Mouse (Mus musculus) left cerebral cortex, adult 9 months (tissue): ENCODE results near the gene Ccdc120.

Source experiments
- DNase-seq, 2 experiments: peaks; one replicate each; pipeline ENCODE4 v3.0.0; 2022; ENCODE audit warnings: low spot score in 2 of 2

Gene Ccdc120

DNA sequence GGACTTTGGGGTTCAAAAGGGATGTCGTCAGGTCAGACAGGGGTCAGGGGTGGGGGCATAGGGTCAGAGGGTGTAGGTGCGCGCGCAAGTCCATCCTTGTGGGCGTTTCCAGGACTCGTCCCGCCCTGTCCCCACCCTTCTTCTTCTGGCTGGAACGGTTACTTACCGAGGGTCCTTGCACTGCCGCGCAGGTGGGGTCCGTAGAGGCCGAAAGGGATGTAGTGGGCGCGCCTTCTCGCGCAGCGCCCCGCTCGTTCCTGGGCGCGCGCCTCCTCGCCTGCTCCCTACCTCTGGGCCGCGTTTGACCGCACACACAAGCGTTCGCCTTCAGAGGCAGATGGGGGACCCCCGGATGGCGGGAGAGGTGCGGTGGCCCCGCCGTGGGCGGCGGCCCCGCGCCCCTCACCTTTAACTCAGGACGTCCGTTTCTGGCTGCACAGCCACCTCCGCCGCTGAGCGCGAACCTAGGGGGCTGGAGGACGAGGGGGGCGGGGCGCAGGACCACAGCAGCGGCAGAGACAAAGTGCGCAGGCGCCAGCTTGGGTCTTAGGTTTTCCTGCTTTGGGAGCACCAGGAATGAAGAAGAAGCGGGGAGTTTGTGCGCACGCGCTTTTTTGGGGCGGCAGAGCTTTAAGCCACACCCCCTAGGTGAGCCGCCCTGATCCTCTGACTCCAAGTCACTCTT lies at the start of gene Ccdc120:
TSS of gene Ccdc120 (minus strand) at position 474 of the 685 bp plus-strand sequence.
- peak in 1 of 2 experiments; percentile 70 for DNase-seq

DNA sequence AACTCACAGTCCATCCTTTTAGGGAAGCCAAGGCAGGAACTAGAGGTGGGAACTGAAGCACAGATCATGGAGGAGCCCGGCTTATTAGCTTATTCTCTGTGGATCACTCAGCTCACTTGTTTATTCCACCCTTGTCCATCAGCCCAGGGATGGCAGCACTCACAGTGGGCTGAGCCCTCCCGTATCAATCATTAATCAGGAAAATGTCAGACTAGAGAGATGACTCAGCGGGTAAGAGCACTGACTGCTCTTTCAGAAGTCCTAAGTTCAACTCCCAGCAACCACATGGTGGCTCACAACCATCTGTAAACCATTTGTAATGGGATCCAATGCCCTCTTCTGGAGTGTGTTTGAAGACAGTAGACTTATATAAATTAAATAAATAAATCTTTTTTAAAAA lies 46.6 kb upstream of the Ccdc120 start:
- DNase-seq, result no peak

DNA sequence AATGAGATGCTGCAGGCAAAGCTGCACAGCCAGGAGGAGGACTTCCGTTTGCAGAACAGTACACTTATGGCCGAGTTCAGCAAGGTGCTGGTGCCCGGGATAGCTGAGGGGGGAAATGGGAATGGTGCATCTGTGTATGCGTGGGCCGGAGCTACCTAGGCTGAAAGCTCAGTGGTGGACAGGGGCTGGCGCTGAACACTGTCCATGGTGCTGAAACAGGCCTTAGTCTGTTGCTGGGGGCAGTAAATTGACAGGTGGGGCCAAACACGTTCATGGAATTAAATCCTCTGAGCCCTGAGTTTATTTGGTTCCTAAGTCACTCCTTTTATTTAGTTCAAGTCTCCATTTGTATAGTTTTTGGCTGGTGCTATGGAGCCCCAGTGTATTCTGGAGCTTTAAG lies 44.3 kb upstream of the Ccdc120 start:
- no peak for DNase-seq

DNA sequence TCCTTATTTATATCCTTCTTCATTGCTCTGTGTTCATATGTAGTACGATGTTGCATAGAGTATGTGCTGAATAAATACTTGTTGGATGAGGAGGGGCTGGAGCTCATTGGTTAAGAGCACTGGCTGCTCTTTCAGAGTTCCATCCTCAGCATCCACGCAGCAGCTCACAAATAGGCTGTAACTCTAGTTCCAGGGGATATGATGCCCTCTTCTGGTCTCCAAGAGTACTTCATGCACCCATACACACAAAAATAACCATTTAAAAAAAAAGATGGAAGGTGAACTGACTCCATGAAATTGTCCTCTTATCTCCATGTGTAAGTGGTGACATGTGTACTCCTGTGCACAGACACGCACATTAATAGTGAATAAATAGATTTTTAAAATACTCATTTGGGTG lies 42.7 kb upstream of the Ccdc120 start:
- no peak for DNase-seq

DNA sequence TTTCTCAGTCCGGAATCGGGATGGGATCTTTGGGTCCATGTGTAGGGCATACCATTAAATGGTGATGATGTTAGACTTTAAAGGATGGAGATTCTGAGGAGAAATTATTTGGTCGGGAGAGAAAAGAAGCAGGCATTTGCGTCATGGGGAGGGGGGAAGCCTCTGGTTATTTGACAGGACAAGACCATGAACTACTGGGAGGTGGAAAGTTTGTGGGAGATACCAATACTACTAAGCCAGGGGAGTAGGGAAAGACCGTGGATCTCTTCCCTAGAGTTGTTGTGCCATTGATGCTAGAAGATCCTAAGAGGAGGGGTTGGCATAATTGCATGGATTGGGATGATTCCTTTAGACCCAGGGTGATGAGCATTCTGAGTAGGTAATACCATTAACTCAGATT lies 39.6 kb upstream of the Ccdc120 start:
- no peak for DNase-seq

DNA sequence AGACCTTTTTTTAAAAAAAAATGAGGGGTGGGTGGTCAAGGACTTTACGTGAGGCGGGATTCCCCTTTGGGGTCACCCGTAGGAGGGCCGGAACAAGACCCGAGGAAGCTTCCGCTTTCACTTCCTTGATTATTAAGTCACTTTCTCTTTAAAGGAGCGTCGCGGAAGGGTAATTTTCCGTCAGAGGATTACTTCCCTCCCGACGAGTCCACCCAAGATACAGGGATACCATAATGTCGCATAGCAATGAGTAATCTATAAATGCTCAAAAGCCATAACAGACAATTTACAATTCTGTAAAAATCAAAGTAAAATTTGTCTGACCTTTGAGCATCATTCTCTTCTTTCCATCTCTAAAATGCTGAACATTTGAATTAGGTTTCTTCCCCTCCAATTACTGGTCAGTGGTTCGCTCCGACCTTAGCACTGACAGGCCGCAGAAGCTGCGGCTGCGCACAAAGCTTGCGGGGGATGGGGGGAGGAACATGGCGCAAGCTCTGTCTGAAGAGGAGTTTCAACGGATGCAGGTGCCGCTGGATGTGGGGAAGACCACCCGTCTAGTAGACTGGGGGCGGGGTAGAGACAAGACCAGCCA lies 38.9 kb upstream of the Ccdc120 start, which contains the start of gene Gripap1:
TSS of gene Gripap1 (plus strand) at position 224 of the 595 bp plus-strand sequence.
- peak; percentile 61 to 73 for DNase-seq

DNA sequence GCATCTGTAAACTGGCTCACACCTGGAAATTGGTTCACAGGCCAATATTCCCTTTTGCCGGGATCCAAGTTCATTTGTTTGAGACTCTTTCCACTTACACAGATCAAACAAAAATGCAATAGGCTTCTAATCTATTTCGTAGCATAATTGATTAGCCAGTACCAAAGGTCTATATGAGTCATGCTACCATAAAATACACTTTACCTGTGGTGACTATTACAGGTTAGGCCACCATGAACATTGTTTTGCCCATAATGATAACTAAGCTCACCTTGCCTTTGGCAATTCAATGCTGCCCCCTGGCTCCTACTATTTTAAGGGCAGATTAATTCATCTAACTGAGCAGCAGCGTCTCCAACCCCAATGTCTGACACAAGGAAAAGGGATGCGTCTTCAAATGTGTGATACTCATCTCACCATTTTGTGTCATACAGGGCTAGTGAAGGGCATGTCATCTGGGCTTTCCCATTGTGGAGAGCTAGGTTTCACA lies 31.9 kb upstream of the Ccdc120 start:
- DNase-seq, result no peak

DNA sequence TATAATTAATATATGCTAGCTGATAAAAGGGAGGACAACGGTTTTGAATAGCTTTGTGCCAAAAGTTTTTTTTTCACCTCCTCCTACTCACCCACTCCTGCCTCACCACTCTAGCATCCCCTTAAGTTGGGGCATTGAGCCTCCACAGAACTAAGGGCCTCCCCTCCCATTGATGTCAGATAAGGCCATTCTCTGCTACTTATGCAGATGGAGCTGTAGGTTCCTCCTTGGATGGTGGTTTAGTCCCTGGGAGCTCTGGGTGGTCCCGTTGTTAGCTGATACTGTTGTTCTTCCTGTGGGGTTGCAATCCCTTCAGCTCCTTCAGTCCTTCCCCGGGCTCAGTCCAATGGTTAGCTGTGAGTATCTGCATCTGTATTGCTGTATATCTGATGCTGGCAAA lies 28.6 kb upstream of the Ccdc120 start:
- DNase-seq, result no peak

DNA sequence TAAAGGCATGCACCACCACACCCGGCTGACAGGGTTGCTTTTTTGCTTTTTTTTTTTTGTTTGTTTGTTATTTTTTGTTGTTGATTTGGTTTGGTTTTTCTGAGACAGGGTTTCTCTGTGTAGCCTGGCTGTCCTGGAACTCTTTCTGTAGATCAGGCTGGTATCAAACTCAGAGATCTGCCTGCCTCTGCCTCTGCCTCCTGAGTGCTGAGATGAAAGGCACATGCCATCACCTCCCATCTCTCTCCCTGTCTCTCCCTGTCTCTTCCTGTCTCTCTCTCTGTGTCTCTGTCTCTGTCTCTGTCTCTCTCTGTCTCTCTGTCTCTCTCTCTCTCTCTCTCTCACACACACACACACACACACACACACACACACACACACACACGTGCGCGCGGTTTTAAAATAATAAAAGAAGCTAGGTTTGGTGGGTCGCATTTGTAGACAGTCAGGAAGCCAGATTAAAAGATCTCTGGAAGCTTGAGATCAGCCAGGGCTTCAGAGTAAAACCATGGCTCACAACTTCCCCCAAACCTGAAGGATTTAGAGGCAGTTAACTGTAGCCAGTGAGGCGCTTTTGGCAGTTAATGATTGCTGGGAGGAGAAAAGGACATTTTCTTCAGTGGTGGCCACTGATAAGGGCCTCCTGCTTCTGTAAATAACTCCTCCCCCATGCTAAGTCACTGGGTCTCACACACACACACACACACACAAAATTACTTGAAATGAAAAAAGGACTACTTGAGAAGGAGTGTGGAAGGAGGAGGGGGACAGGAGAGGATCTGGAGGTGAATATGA lies 27.9 kb upstream of the Ccdc120 start:
- no peak for DNase-seq

DNA sequence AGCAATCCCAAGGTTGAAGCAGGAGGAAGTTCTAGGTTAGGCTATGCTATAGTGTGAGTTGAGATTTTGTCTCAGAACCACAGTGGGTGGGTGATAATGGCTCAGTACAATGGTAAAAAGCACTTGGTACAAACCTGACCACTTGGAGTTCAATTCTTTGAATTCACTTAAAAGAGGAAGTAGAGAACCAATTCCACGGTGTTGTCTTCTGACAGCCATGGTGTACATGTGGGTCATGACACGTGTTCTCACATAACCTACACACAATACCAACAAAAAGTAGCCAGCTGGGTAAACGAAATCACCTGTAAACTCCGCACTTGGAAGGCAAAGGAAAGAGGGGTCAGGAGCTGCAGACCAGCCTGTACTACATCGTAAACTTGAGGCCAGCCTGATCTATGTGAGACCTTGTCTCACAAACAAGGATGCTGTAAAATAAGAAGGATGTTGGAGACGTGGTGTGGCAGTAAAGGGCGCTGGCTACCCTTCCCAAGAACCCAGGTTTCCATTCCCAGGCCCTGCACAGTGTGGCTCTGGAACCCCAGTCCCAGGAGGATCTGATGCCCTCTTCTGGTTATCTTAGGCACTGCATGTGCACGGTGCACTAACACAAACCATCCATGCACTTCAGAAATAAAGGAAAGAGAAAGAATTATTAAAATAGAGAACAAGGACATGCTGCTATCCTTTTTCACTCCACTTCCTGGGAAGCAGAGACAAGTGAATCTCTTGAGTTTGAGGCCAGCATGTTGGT lies 25.8 kb upstream of the Ccdc120 start:
- peak in 1 of 2 experiments; percentile 61 for DNase-seq

DNA sequence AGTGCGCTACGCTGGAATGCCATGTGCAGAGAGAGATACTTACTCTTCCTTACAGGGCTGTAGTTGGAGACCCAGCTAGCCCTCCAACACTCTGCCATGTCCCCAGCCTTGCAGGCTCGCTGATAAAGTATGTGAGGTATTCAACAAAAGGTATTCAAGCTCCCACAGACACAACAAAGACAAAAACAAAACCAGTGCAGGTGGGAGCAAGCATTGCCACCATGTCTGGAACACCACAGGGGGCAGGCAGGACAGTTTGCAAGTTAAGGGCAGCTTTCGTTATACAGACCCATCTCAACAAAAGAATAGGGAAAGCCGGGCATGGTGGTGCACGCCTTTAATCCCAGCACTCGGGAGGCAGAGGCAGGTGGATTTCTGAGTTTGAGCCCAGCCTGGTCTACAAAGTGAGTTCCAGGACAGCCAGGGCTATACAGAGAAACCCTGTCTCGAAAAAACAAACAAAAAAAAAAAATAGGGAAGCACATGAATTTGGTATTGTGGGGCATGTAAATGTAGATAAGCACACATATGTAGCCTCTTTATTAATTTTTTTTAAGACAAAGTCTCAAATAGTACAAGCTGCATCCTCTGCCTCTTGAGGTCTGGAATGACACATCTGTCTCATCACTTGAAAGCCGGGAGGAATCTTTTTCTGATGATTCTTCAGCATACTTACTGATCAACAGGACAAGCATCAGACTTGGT lies 24.9 kb upstream of the Ccdc120 start:
- DNase-seq, result no peak

DNA sequence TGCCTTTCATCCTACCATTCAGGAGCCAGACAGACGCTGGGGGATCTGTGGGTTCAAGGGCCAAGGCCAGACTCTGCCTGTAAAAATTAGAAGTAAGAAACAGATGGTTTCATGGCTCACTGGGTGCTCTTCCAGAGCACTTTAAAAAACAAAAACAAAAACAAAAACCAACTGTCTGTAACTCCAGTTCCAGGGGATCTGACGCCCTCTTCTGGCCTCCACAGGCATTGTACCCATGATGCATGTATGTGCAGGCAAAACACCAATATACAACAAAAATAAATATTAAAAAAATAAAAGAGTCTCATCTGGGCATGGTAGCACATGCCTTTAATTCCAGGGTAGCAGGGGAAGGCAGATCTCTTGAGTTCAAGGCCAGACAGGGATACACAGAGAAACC lies 22.1 kb upstream of the Ccdc120 start:
- no peak for DNase-seq

DNA sequence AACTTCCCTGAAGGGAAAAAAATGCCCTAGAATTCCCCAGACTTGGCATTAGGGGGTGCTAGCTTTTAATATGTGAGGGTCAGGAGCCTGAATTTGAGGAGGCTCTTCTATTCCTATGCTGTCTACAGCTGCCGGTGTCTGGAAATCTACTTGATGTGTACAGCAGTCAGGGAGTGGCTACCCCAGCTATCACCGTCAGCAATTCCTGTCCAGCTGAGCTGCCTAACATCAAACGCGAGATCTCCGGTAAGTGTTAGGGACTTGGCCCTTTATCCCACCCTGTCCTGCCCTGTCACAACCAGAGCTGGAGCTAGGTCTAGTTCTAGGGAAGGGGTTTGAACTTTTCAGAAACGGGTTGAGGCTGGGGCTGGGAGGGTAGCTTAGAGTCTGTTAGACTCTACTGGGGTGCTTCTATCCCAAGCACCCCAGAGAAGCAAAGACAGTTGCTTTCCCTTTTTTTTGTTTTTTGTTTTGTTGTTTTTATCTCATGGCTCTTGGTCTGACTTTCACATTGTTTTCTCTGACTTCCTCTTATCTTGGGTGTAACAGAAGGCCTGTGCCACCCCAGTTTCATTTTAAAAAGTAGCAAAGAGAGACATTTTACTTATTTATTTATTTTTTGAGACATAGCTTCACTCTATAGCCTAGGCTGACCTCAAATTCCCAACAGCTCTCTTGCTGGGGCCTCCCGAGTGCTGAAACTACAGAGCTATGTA lies 18.8 kb upstream of the Ccdc120 start:
- no peak for DNase-seq

DNA sequence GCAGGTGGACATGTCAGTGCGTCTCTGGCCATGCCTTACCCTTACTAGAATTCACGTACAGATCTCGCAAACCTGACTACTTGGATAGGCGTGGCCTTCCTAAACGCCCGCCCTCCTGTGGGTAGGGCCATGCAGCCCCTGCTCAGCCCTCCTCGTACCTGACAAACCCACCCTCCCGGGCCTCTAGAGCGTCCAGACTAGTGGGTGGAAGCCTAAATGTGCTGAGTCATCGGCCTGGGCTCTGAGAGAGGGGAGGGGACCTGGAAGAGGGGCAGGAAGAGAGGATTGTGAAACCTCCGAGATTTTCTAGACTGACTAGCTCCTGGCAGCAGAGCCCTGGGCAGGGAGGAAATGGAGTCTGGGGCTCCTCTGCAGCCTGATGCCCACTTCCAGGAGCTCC lies 15.1 kb upstream of the Ccdc120 start:
- peak in 1 of 2 experiments; percentile 46 for DNase-seq

DNA sequence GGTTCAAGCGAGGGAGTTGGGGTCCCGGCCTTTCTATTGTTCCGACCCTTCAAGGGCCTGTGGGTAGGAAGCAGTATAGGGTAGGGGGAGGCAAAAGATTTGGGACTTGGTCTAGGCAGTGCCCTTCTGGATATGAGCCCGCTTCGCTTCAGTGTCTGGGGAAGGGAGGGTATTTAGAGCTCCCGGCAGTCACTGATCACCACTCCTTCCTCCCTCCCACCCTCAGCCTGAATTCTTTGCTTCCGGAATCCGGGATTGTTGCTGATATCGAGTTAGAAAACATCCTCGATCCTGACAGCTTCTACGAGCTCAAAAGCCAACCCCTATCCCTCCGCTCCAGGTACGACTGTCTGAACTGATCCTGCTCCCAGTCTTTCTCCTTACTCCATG lies 14.6 kb upstream of the Ccdc120 start:
- DNase-seq, result no peak

DNA sequence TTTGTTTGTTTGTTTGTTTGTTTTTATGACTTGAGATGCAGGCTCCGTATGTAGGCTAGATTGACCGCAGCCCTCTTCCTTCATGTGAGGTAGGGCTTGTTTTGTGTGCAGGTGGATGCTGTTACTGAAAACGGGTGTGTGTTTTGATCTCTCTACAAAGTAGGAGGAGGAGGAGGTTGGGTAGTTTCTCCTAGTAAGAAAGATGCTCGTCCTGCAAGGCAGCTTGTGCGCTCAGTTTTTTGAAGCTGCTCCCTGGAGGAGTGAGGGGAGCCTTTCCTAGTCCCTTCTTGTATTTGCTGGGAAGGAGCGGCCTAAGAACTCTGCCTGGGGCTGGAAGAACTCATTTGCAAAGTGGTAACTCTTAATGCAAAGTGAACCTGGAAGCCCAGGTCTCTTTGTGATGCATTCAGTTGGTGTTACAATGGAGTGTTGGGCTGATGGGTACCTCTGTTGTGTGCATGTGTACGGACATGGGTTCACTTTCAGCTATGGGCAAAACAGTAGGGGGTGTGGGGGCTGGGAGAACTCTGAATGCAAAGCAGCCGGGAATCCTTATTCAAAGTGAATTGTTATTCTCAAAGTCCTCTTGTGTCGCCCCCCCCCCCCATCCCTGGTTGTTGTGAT lies 14.1 kb upstream of the Ccdc120 start:
- no peak for DNase-seq

DNA sequence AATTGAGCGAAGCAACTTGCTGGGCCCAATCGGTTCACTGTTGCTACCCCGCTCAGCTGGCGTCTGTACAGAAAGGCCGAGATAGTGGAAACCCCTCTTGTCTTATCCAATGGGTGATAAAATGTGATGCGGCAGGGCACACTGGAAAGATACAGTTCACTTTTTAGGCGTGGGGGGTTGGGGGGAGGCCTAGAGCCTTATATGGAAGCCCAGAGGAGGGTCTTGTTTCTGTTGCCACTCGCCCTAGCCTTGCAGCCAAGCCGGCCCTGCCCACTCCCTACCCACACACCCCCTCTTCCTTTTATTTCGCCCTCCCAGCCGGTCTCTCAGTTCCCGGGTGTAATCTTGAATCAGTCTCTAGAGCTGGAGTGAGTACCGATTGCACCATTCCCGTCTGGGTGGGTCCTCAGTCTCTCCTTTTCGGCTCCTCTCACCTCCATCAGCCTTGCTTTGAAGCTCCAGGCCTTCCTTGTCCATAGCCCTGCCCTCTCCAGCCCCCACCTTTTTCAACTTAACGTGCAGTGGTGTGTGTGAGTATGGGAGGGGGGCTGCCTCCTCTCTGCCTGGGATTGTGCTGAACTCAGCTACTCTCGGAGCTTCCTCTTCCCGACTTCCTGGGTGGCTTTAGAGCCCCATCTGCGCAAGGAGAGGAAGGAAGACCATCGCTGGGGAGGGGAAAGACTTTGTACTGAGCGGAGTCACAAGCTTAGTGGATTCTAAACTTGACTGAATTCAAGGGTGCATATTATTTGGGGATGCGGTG lies 13.1 kb upstream of the Ccdc120 start:
- DNase-seq, result peak in 1 of 2 experiments; percentile 28

DNA sequence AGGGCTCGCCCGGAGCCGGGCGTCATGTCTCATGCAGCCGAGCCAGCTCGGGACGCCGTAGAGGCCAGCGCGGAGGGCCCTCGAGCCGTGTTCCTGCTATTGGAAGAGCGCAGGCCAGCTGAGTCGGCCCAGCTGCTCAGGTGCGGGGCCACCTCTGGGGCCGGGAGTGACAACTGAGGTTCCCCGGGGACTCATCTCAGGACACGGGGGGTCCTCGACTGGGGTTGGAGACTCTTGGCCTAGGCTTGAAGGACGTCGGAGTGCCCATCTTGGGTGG lies 12.2 kb upstream of the Ccdc120 start:
- DNase-seq, result no peak

DNA sequence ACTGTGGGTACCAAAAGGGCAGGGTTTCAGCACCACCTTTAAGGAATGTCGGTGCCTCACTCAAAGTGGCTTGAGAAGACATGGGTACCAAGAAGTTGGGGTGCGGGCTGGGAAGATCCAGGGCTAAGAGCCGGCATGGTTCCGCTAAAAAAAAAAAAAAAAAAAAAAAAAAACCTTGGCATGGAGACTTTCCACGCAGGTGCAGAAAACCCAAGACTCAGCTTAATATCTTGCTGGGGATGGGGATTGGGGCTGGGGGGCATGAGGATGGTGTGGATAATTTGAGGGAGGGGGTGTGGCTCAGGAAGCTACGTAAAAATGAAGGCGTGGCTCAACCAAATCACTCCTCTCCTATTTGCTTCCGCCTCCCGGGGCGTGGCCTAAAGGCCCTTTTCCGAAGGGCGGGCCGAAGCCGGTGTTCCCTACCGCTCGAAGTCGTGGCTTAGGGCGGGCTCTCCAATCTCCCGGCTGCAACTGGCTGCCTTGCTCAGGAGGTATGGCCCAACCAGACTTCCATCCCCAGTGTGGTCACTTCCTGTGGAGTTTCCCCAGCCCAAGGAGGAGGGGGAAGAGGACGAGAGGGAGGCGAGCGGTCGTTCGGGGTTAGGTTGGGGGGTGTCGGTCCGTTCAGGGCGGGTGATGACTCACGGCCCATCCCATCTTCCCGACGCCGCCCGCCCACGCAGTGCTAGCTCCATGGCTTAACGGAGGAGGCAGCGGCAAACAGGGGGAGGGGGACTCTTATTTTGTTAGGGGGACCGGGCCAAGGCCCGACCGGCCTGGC lies 11.6 kb upstream of the Ccdc120 start, which contains the start of gene Tfe3:
TSS of gene Tfe3 (plus strand) at position 424 of the 784 bp plus-strand sequence.
- DNase-seq, result peak; percentile 90 to 93
